Mouse (Mus musculus): ENCODE results near the gene Aip.

DNA sequence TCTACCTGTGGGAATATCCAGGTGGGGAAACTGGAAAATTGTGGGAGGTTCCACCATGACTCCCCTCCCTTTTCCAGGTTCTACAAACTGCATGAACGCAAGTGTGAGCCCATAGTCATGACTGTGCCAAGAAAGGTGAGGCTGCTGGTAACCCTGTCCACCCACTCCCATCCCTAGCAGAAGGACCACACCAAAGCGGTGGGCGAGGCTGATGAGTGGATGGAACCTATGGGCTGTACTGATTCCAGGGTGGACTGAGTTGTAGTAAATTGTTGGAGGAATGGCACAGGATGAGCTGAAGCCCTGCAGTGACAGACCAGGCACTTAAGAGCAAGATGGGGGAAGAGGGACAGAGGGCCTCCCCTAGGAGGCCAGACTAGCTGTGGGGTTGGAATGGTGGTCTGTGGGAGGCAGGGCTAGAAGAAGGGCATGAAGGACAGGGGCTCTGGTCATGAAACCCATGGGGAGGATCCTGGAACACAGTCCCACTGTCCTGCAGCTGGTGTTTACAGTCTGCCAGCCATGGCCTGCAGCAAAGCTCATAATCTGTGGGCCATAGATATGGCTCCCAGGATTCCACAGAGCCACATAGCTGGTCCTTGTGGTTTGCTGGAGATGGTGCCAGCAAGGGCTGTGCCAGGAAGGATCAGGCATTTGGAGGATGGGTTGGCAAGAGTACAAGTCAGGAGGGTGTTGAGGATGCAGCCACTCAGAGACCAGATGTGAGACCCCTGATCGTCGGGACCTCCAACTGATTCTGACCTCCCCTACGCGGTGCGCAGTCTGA is 27.0 kb upstream of the Aip start:
- TF ChIP-seq CTCF (IDR thresholded peaks at IDR 0.05; ENCODE audit: extremely low read depth, insufficient read length, insufficient replicate concordance, low read depth, low read length) (no peak), POLR2A (IDR thresholded peaks at IDR 0.05; ENCODE audit: low read depth, low read length) (no peak)
